Mouse (Mus musculus): ENCODE data around the gene Olfr1053. TPM values are rescaled to one million over a fixed set of nuclear protein-coding genes. Genes with fewer than 3 reads are reported as not detected.
"Not testable (repeated sequence)": the region's sequence is repeated elsewhere in the genome, so short reads cannot be mapped to it uniquely, and the experiment has no call there.

Gene Olfr1053
- polyA plus RNA-seq (2015; fragmentation: Nextera tagmentation; extraction: Ambion mirVana) = not detected in 2 replicates

- Histone ChIP-seq H3K4me2 (no peak within 1 kb of the TSS), H3K27ac (no peak within 1 kb of the TSS), H3K9ac (no peak within 1 kb of the TSS), H3K27me3 (replicated peaks) (no peaks in the 10 kb centered on the region), H3K36me3 (no peaks in the 10 kb centered on the region), H3K9me3 (no peaks in the 10 kb centered on the region), H3K4me1 (no peaks in the 10 kb centered on the region), H3K4me3 (replicated peaks) (no peak within 1 kb of the TSS)
- ATAC-seq (ENCODE audit: insufficient read depth, low FRiP score, low read depth) = no peak
- 58% methylated on average over 3 of the region's 3 CpGs for WGBS
Observed at GRCm38 (mm10) chr2:86315184-86315583, at the start of gene Olfr1053. TSS of gene Olfr1053 (minus strand) at chr2:86315284.

DNA sequence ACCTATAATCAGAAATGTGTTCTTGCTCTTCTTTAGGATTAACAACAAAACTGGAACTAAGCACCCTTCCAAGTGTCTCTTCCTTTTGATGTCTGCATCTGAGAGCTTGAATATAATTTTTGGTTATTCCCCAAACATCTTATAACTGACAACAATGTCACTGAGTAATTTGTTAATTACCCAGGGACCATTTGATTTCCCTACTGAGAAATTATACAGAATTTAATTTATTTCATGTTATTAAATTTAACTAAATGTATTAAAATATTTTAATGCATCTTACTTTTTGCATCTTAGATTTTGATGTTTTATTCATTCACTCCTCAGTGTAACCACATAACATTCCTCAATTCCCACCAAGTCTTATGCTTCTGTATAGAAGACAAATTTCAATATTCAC lies 47.3 kb upstream of the Olfr1053 start, which contains the start of gene Olfr1056:
Gene Olfr1056, minus strand, starts transcription at position 101 of the 400 bp plus-strand sequence.
- Histone ChIP-seq H3K4me3 (replicated peaks) (no peak within 1 kb of the TSS), H3K9ac (no peak within 1 kb of the TSS), H3K4me1 (no peaks in the 10 kb centered on the region), H3K27ac (no peak within 1 kb of the TSS), H3K27me3 (replicated peaks) (no peaks in the 10 kb centered on the region), H3K9me3 (no peaks in the 10 kb centered on the region), H3K4me2 (no peak within 1 kb of the TSS), H3K36me3 (no peaks in the 10 kb centered on the region)
- ATAC-seq (ENCODE audit: insufficient read depth, low FRiP score, low read depth) = no peak

DNA sequence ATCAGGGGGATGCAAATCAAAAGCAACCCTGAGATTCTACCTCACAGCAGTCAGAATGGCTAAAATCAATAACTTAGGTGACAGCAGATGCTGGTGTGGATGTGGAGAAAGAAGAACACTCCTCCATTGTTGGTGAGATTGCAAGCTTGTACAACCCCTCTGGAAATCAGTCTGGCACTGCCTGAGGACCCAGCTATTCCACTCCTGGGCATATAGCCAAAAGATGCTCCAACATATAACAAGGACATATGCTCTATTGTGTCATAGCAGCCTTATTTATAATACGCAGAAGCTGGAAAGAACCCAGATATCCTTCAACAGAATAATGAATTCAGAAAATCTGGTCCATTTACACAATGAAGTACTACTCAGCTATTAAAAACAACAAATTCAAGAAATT lies 36.7 kb upstream of the Olfr1053 start:
- H3K4me3 ChIP-seq (replicated peaks); H3K36me3 ChIP-seq; H3K4me1 ChIP-seq; H3K4me2 ChIP-seq; H3K9me3 ChIP-seq; ATAC-seq (ENCODE audit: insufficient read depth, low FRiP score, low read depth); H3K9ac ChIP-seq; H3K27ac ChIP-seq; H3K27me3 ChIP-seq (replicated peaks): not testable (repeated sequence)
- 87% methylated on average over 1 of the region's 1 CpGs for WGBS

GRCm38 (mm10) chr2:86350184-86350583 lies 35.1 kb upstream of the Olfr1053 start, which contains the start of gene Olfr1055:
TSS of gene Olfr1055 (minus strand) at chr2:86350284.
- ATAC-seq (ENCODE audit: insufficient read depth, low FRiP score, low read depth) = no peak
- no peaks in the 10 kb centered on the region for H3K4me1 ChIP-seq
- no peak within 1 kb of the TSS for H3K4me3 ChIP-seq (replicated peaks)
- no peak within 1 kb of the TSS for H3K27ac ChIP-seq
- no peaks in the 10 kb centered on the region for H3K9me3 ChIP-seq
- H3K36me3 ChIP-seq = no peaks in the 10 kb centered on the region
- H3K4me2 ChIP-seq = no peak within 1 kb of the TSS
- no peak within 1 kb of the TSS for H3K9ac ChIP-seq
- H3K27me3 ChIP-seq (replicated peaks) = no peaks in the 10 kb centered on the region
- WGBS = 79% methylated on average over 5 of the region's 5 CpGs

- Histone ChIP-seq H3K27me3 (replicated peaks) (no peaks in the 10 kb centered on the region), H3K4me1 (no peaks in the 10 kb centered on the region), H3K27ac (no peak within 1 kb of the TSS), H3K36me3 (no peaks in the 10 kb centered on the region), H3K9ac (no peak within 1 kb of the TSS), H3K4me3 (replicated peaks) (no peak within 1 kb of the TSS), H3K4me2 (no peak within 1 kb of the TSS), H3K9me3 (no peaks in the 10 kb centered on the region)
- 82% methylated on average over 3 of the region's 3 CpGs for WGBS
- no peak for ATAC-seq (ENCODE audit: insufficient read depth, low FRiP score, low read depth)
Observed at GRCm38 (mm10) chr2:86335333-86335732, 20.2 kb upstream of the Olfr1053 start, which contains the start of gene Olfr1054. TSS of gene Olfr1054 (minus strand) at chr2:86335433.

DNA sequence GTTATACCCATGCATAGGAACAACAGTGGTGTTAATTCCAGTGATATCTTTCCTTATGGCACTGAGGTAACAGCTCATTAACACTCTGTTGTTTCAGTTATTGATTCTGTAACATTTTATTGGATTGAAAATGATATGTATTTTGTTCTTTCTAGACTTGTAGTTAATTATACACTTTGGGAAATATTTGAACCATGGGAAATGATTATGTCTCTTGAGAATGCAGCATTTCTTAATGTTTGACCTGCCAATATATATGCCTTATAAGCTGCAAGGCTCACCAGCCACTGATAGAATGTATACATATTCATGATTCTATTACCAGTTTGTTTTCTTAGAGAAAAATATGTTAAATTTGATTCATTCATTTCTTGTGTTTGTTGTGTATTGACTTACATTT lies 22.9 kb downstream of the Olfr1053 start, which contains the start of gene Olfr1052:
Gene Olfr1052, plus strand, starts transcription at position 301 of the 400 bp plus-strand sequence.
- ATAC-seq (ENCODE audit: insufficient read depth, low FRiP score, low read depth) = no peak

DNA sequence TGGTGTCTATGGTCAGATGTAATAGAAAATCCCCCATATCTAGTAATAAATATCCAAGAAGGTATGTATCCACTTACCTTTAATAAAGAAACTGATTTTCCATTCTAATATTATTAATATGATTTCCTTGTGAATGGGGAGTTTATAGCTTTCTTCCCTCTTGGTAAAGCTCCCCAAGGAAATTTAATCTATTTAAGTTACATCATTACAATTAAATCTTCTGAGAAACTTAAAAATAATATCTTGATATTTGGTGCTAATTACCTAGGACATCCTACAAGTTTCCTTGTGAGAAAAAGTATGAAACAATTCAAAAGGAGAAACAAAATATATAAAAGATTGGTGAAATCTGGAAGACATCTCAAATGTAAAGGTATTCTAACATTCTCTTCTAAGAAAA lies 36.1 kb downstream of the Olfr1053 start, which contains the start of gene Olfr1051:
Gene Olfr1051, minus strand, starts transcription at position 101 of the 400 bp plus-strand sequence.
- H3K9ac ChIP-seq; ATAC-seq (ENCODE audit: insufficient read depth, low FRiP score, low read depth); H3K4me2 ChIP-seq; H3K4me1 ChIP-seq; H3K4me3 ChIP-seq (replicated peaks); H3K27ac ChIP-seq; H3K36me3 ChIP-seq; H3K9me3 ChIP-seq; H3K27me3 ChIP-seq (replicated peaks): not testable (repeated sequence)

More for the DNA sequence above, 22.9 kb downstream of the Olfr1053 start, which contains the start of gene Olfr1052:
- Histone ChIP-seq H3K9me3 (no peaks in the 10 kb centered on the region), H3K4me2 (no peak within 1 kb of the TSS), H3K36me3 (no peaks in the 10 kb centered on the region), H3K27me3 (replicated peaks) (no peaks in the 10 kb centered on the region), H3K4me3 (replicated peaks) (no peak within 1 kb of the TSS), H3K4me1 (no peaks in the 10 kb centered on the region), H3K27ac (no peak within 1 kb of the TSS), H3K9ac (no peak within 1 kb of the TSS)

Other genes starting within 250 kb of the Olfr1053 start
- not detected in 2 replicates for gene Olfr1036, start 241.3 kb downstream of the Olfr1053 start, polyA plus RNA-seq (2015; fragmentation: Nextera tagmentation; extraction: Ambion mirVana)
- not detected in 2 replicates for gene Olfr1037, start 227.9 kb downstream of the Olfr1053 start, polyA plus RNA-seq (2015; fragmentation: Nextera tagmentation; extraction: Ambion mirVana)
- not detected in 2 replicates for gene Olfr1039, start 179.4 kb downstream of the Olfr1053 start, polyA plus RNA-seq (2015; fragmentation: Nextera tagmentation; extraction: Ambion mirVana)
- gene Olfr1040, start 168.6 kb downstream of the Olfr1053 start, polyA plus RNA-seq (2015; fragmentation: Nextera tagmentation; extraction: Ambion mirVana) = not detected in 2 replicates
- gene Olfr1042, start 153.4 kb downstream of the Olfr1053 start, polyA plus RNA-seq (2015; fragmentation: Nextera tagmentation; extraction: Ambion mirVana) = not detected in 2 replicates
- gene Olfr1043, start 147.8 kb downstream of the Olfr1053 start, polyA plus RNA-seq (2015; fragmentation: Nextera tagmentation; extraction: Ambion mirVana) = not detected in 2 replicates
- not detected in 2 replicates for gene Olfr1044, start 137.5 kb downstream of the Olfr1053 start, polyA plus RNA-seq (2015; fragmentation: Nextera tagmentation; extraction: Ambion mirVana)
- gene Olfr52, start 129.6 kb downstream of the Olfr1053 start, polyA plus RNA-seq (2015; fragmentation: Nextera tagmentation; extraction: Ambion mirVana) = not detected in 2 replicates
- not detected in 2 replicates for gene Olfr1045, start 112.3 kb downstream of the Olfr1053 start, polyA plus RNA-seq (2015; fragmentation: Nextera tagmentation; extraction: Ambion mirVana)
- gene Olfr1046, start 96.0 kb downstream of the Olfr1053 start, polyA plus RNA-seq (2015; fragmentation: Nextera tagmentation; extraction: Ambion mirVana) = not detected in 2 replicates
- not detected in 2 replicates for gene Olfr1047, start 83.9 kb downstream of the Olfr1053 start, polyA plus RNA-seq (2015; fragmentation: Nextera tagmentation; extraction: Ambion mirVana)
- not detected in 2 replicates for gene Olfr1048, start 75.0 kb downstream of the Olfr1053 start, polyA plus RNA-seq (2015; fragmentation: Nextera tagmentation; extraction: Ambion mirVana)
- gene Olfr1049, start 57.0 kb downstream of the Olfr1053 start, polyA plus RNA-seq (2015; fragmentation: Nextera tagmentation; extraction: Ambion mirVana) = not detected in 2 replicates
- gene Olfr1051, start 36.2 kb downstream of the Olfr1053 start, polyA plus RNA-seq (2015; fragmentation: Nextera tagmentation; extraction: Ambion mirVana) = not detected in 2 replicates
- gene Olfr1052, start 22.8 kb downstream of the Olfr1053 start, polyA plus RNA-seq (2015; fragmentation: Nextera tagmentation; extraction: Ambion mirVana) = not detected in 2 replicates
- gene Olfr1054, start 20.1 kb upstream of the Olfr1053 start, polyA plus RNA-seq (2015; fragmentation: Nextera tagmentation; extraction: Ambion mirVana) = not detected in 2 replicates
- not detected in 2 replicates for gene Olfr1055, start 35.0 kb upstream of the Olfr1053 start, polyA plus RNA-seq (2015; fragmentation: Nextera tagmentation; extraction: Ambion mirVana)
- not detected in 2 replicates for gene Olfr1056, start 47.2 kb upstream of the Olfr1053 start, polyA plus RNA-seq (2015; fragmentation: Nextera tagmentation; extraction: Ambion mirVana)
- gene Olfr1057, start 63.1 kb upstream of the Olfr1053 start, polyA plus RNA-seq (2015; fragmentation: Nextera tagmentation; extraction: Ambion mirVana) = not detected in 2 replicates
- gene Olfr1058, start 73.3 kb upstream of the Olfr1053 start, polyA plus RNA-seq (2015; fragmentation: Nextera tagmentation; extraction: Ambion mirVana) = not detected in 2 replicates
- gene Olfr1061, start 98.8 kb upstream of the Olfr1053 start, polyA plus RNA-seq (2015; fragmentation: Nextera tagmentation; extraction: Ambion mirVana) = not detected in 2 replicates
- not detected in 2 replicates for gene Olfr1062, start 111.5 kb upstream of the Olfr1053 start, polyA plus RNA-seq (2015; fragmentation: Nextera tagmentation; extraction: Ambion mirVana)
- gene Olfr1065, start 135.3 kb upstream of the Olfr1053 start, polyA plus RNA-seq (2015; fragmentation: Nextera tagmentation; extraction: Ambion mirVana) = not detected in 2 replicates
- not detected in 2 replicates for gene Olfr1066, start 141.0 kb upstream of the Olfr1053 start, polyA plus RNA-seq (2015; fragmentation: Nextera tagmentation; extraction: Ambion mirVana)
- not detected in 2 replicates for gene Olfr228, start 172.1 kb upstream of the Olfr1053 start, polyA plus RNA-seq (2015; fragmentation: Nextera tagmentation; extraction: Ambion mirVana)
- not detected in 2 replicates for gene Olfr1076, start 193.2 kb upstream of the Olfr1053 start, polyA plus RNA-seq (2015; fragmentation: Nextera tagmentation; extraction: Ambion mirVana)
- gene Olfr1079, start 227.2 kb upstream of the Olfr1053 start, polyA plus RNA-seq (2015; fragmentation: Nextera tagmentation; extraction: Ambion mirVana) = not detected in 2 replicates
- not detected in 2 replicates for gene Olfr1080, start 243.0 kb upstream of the Olfr1053 start, polyA plus RNA-seq (2015; fragmentation: Nextera tagmentation; extraction: Ambion mirVana)